Mouse (Mus musculus): ENCODE results near the gene Gm17349. TPM values are rescaled to one million over a fixed set of nuclear protein-coding genes. Genes with fewer than 3 reads are reported as not detected.

The Gm17349 gene
- polyA plus RNA-seq, 1 experiment from 2014 or later, result not detected

- WGBS (ENCODE audit: missing documents), result 17% methylated on average over 1 of the region's 1 CpGs
- no peaks in the 10 kb centered on the region for H3K36me3 ChIP-seq (ENCODE audit: inconsistent target)
- H3K79me2 ChIP-seq (ENCODE audit: inconsistent target), result no peaks in the 10 kb centered on the region
- H3K4me3 ChIP-seq (ENCODE audit: inconsistent target), result no peak overlapping the region
- no peak overlapping the region for H3K27ac ChIP-seq
Measured at GRCm38 (mm10) chr15:99669392-99669791, 35.9 kb downstream of the Gm17349 start.

DNA sequence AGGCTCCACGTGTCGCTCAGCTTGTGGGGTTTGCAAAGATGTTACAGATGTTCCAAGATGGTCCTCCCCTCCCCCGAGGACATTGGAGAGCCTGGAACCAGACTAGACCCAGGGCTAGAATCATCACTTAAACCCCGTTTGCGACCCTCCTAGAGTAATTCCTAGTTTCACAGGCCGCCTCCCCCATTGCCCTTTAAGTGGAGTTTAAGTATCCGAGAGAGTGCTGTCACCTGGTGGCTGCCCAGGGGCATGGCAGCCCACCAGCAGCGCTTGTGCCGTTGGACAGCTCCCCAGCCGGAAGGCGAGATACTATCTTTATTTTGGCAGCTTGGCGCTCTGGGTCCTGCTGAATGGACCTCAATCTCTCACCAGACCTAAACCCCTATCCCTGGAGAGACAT lies 36.4 kb downstream of the Gm17349 start:
- 10% methylated on average over 12 of the region's 12 CpGs for WGBS (ENCODE audit: missing documents)
- no peak overlapping the region for H3K27ac ChIP-seq
- no peak overlapping the region for H3K4me3 ChIP-seq (ENCODE audit: inconsistent target)
- H3K36me3 ChIP-seq (ENCODE audit: inconsistent target), result no peaks in the 10 kb centered on the region
- no peaks in the 10 kb centered on the region for H3K79me2 ChIP-seq (ENCODE audit: inconsistent target)

DNA sequence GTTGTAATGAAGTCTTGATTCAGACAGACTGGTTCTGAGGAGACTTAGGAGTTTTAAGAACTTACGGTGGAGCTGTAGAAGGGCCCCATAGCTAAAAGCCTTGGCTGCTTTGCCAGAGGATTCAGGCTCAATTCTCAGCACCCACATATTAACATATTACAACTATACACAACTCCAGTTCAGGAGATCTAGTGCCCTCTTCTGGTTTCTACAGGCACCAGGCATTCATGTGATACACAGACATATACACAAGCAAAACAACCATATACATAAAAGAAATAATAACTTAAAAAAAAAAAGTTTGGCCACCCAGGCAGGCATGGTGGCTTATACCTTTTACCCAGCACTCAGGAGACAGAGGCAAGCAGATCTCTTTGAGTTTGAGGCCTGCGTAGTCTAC lies 37.7 kb downstream of the Gm17349 start:
- Histone ChIP-seq H3K36me3 (ENCODE audit: inconsistent target) (no peaks in the 10 kb centered on the region), H3K79me2 (ENCODE audit: inconsistent target) (no peaks in the 10 kb centered on the region), H3K27ac (no peak overlapping the region), H3K4me3 (ENCODE audit: inconsistent target) (no peak overlapping the region)
- 100% methylated on average over 2 of the region's 2 CpGs for WGBS (ENCODE audit: missing documents)

DNA sequence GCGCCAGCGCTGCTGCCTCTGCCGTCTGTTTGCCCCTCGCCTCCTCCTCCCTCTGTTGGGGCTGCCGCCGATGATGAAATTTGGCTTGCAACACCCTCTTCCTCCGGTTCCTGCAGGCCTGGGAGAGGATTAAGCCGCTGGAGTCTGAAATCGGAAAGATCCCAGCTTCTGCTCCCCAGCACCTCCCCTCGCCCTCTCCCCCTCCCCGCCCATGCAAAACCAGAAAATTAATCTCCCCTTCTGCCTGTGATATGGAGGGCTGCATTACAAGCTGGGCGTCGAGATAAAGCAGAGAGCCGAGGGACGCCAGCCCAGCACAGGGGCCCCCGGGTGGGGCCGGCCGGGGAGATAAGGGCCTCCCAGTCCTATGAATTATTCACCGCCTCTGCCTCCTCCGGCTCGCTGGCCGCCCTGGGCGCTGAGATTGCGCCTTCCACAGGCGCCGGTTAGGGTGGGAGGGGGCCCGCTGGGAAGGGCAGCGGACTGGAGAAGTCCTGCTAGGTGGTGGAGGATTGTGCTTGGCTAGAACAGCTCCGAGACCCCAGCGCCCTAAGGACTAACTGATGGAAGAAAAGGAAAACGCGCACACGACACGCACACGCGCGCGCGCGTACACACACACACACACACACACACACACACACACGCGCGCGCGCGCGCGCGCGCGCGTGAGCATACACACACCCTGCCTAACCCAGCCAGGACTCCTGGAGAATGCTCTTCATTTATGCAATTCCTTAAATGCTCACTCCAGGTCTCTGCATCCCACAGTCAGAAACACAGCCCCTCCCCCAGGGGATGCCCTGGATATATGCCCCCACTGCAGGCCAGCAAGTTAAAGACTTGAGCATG lies 40.5 kb downstream of the Gm17349 start:
- WGBS (ENCODE audit: missing documents), result 2% methylated on average over 44 of the region's 52 CpGs
- no peaks in the 10 kb centered on the region for H3K79me2 ChIP-seq (ENCODE audit: inconsistent target)
- H3K4me3 ChIP-seq (ENCODE audit: inconsistent target), result peak overlapping the region; percentile 7; the same call in 1 of the 2 replicates
- no peaks in the 10 kb centered on the region for H3K36me3 ChIP-seq (ENCODE audit: inconsistent target)
- no peak overlapping the region for H3K27ac ChIP-seq

DNA sequence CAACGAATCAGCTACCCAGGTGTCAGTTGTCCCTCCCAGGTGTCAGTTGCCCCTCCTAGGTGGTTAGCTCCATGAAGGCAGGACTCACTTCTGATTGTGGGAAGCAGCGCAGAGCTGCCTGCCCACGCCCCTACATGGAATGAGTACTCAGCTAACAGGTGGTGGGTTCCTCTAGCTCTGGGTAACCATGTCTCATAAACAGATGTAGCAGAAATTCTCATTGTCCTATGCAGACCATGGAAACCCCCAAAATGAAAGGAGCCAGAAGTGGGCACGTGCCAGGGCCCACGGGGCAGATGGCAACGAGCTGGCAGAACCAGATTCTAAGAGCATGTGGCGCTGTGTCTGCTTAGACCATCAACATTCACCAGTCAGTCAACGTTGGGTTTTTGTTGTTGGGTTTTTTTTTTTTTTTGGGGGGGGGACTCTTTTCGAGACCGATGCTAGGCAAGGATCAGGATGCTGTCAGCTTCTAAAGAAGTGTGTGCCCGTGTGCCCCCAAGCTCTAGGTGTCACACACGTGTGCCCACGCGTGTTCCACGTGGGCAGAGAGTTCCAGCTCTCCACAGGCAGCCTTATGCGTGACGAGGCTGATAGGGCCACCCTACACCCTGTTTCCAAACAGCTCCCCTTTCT lies 41.2 kb downstream of the Gm17349 start:
- no peaks in the 10 kb centered on the region for H3K79me2 ChIP-seq (ENCODE audit: inconsistent target)
- 10% methylated on average over 17 of the region's 17 CpGs for WGBS (ENCODE audit: missing documents)
- no peaks in the 10 kb centered on the region for H3K36me3 ChIP-seq (ENCODE audit: inconsistent target)
- H3K27ac ChIP-seq, result no peak overlapping the region
- peak overlapping the region; percentile 7; the same call in 1 of the 2 replicates for H3K4me3 ChIP-seq (ENCODE audit: inconsistent target)

DNA sequence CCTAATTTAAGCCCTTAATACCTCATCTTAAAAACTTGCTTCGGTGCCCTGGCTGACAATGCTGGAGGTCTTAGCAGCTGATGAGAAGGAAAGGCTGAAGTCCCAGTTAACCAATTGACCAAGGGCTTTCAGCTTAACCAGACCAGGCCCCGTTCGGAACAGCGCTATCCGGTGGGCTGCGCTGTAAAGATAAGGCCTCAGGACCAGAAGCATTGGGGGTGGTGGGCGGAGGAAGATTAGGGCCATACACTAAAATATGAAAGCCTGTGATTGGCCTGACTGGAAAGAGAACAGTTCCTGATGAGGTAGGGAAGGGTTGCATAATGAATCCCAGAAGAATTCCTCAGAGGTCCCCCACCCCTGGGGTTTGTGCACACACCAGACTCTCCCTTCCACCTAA lies 42.9 kb downstream of the Gm17349 start:
- WGBS (ENCODE audit: missing documents), result 85% methylated on average over 7 of the region's 7 CpGs
- no peaks in the 10 kb centered on the region for H3K36me3 ChIP-seq (ENCODE audit: inconsistent target)
- no peak overlapping the region for H3K4me3 ChIP-seq (ENCODE audit: inconsistent target)
- no peaks in the 10 kb centered on the region for H3K79me2 ChIP-seq (ENCODE audit: inconsistent target)
- no peak overlapping the region for H3K27ac ChIP-seq

GRCm38 (mm10) chr15:99661121-99661830 lies 44.0 kb downstream of the Gm17349 start:
- 97% methylated on average over 15 of the region's 15 CpGs for WGBS (ENCODE audit: missing documents)
- H3K36me3 ChIP-seq (ENCODE audit: inconsistent target), result no peaks in the 10 kb centered on the region
- no peak overlapping the region for H3K4me3 ChIP-seq (ENCODE audit: inconsistent target)
- no peak overlapping the region for H3K27ac ChIP-seq
- H3K79me2 ChIP-seq (ENCODE audit: inconsistent target), result no peaks in the 10 kb centered on the region

GRCm38 (mm10) chr15:99658437-99658836 lies 46.9 kb downstream of the Gm17349 start:
- 74% methylated on average over 2 of the region's 2 CpGs for WGBS (ENCODE audit: missing documents)
- H3K27ac ChIP-seq, result no peak overlapping the region
- no peak overlapping the region for H3K4me3 ChIP-seq (ENCODE audit: inconsistent target)
- H3K79me2 ChIP-seq (ENCODE audit: inconsistent target), result no peaks in the 10 kb centered on the region
- H3K36me3 ChIP-seq (ENCODE audit: inconsistent target), result no peaks in the 10 kb centered on the region

DNA sequence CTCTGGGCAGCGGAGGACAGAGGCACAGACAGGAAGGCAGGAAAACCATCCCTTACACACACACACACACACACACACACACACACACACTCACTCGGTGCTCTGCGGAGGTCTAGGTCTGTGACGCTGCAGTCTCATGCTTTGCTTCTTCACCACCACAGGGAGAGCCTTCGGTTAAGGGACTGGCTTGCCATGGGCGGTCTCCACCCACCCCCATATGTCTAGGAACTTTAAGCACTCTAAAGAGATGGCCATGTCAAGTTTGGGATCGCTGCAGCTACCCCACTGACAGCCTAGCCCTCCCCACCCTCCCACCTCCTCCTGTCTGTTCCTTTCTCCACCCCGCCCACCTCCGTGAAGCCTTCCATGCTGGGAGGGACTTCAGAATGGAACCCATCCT lies 49.3 kb downstream of the Gm17349 start:
- H3K79me2 ChIP-seq (ENCODE audit: inconsistent target), result peaks cover 3% of the 10 kb centered on the region
- no peaks in the 10 kb centered on the region for H3K36me3 ChIP-seq (ENCODE audit: inconsistent target)
- no peak overlapping the region for H3K4me3 ChIP-seq (ENCODE audit: inconsistent target)
- 72% methylated on average over 9 of the region's 9 CpGs for WGBS (ENCODE audit: missing documents)
- H3K27ac ChIP-seq, result no peak overlapping the region

- Histone ChIP-seq H3K4me3 (ENCODE audit: inconsistent target) (no peak overlapping the region), H3K36me3 (ENCODE audit: inconsistent target) (no peaks in the 10 kb centered on the region), H3K79me2 (ENCODE audit: inconsistent target) (peaks cover 24% of the 10 kb centered on the region), H3K27ac (no peak overlapping the region)
- 28% methylated on average over 21 of the region's 21 CpGs for WGBS (ENCODE audit: missing documents)
Measured at GRCm38 (mm10) chr15:99653876-99654275, 51.4 kb downstream of the Gm17349 start.

- WGBS (ENCODE audit: missing documents), result 22% methylated on average over 8 of the region's 8 CpGs
- no peak overlapping the region for H3K4me3 ChIP-seq (ENCODE audit: inconsistent target)
- no peaks in the 10 kb centered on the region for H3K36me3 ChIP-seq (ENCODE audit: inconsistent target)
Measured at GRCm38 (mm10) chr15:99653291-99653690, 52.0 kb downstream of the Gm17349 start.

More at GRCm38 (mm10) chr15:99653291-99653690, 52.0 kb downstream of the Gm17349 start:
- Histone ChIP-seq H3K79me2 (ENCODE audit: inconsistent target) (peaks cover 29% of the 10 kb centered on the region), H3K27ac (no peak overlapping the region)

Other genes starting within 250 kb of the Gm17349 start
- 8.4 to 21.0 TPM (median 16.3 TPM) in 3 replicates for gene Nckap5l, start 247.7 kb downstream of the Gm17349 start, polyA plus RNA-seq (2018)
- gene Bcdin3d, start 230.8 kb downstream of the Gm17349 start, polyA plus RNA-seq (2018), result 2.9 to 5.5 TPM (median 5.3 TPM) in 3 replicates
- not detected in 3 replicates for gene Faim2, start 177.3 kb downstream of the Gm17349 start, polyA plus RNA-seq (2018)
- not detected in 3 replicates for gene Aqp2, start 126.4 kb downstream of the Gm17349 start, polyA plus RNA-seq (2018)
- not detected in 3 replicates for gene Aqp5, start 114.7 kb downstream of the Gm17349 start, polyA plus RNA-seq (2018)
- gene Aqp6, start 104.1 kb downstream of the Gm17349 start, polyA plus RNA-seq (2018), result not detected in 3 replicates
- 9.7 to 21.3 TPM (median 17.1 TPM) in 3 replicates for gene Racgap1, start 53.8 kb downstream of the Gm17349 start, polyA plus RNA-seq (2018)
- 0.13 TPM in 1 of 3 replicates, not detected in the others for gene Asic1, start 35.1 kb downstream of the Gm17349 start, polyA plus RNA-seq (2018)
- 13.0 to 15.0 TPM (median 14.7 TPM) in 3 replicates for gene Smarcd1, start 3.4 kb downstream of the Gm17349 start, polyA plus RNA-seq (2018)
- 1.3 to 1.9 TPM (median 1.5 TPM) in 3 replicates for gene Gpd1, start 12.0 kb upstream of the Gm17349 start, polyA plus RNA-seq (2018)
- gene Cox14, start 20.1 kb upstream of the Gm17349 start, polyA plus RNA-seq (2018), result 18.4 to 95.0 TPM (median 69.0 TPM) in 3 replicates
- 30.6 to 52.5 TPM (median 40.5 TPM) in 3 replicates for gene Cers5, start 67.4 kb upstream of the Gm17349 start, polyA plus RNA-seq (2018)
- 43.9 to 108 TPM (median 59.6 TPM) in 3 replicates for gene Lima1, start 170.0 kb upstream of the Gm17349 start, polyA plus RNA-seq (2018)